Comparison of ENCODE assay signal across 8 mouse cellular contexts in genomic region chr4:155773335-155774078, GRCm38 (mm10). TPM values are rescaled to one million over a fixed set of nuclear protein-coding genes. Genes with fewer than 3 reads are reported as not detected.
DNase-seq lines count a peak whose midpoint lies in the region; ATAC-seq lines count a peak whose summit lies in the region.

No protein-coding gene starts in this region.

- DNase-seq in heart, postnatal 36 days: no peak
- no peak for DNase-seq in embryonic facial prominence, embryonic 11.5 days (ENCODE audit: low spot score)
- DNase-seq in midbrain, embryonic 11.5 days (ENCODE audit: low spot score, missing footprints): no peak
- DNase-seq in layer of hippocampus, postnatal 36 days: no peak
- DNase-seq in spleen, postnatal 36 days (ENCODE audit: low spot score in 2 of 2): no peak

- H3K27ac ChIP-seq in heart, embryonic 14.5 days (replicated peaks in 1 of 2; ENCODE audit: control insufficient read depth in 1 of 2, insufficient read depth in 1 of 2, low read depth in 2 of 2, low read length in 2 of 2): no peak overlapping the region
- no peak overlapping the region for H3K27ac ChIP-seq in embryonic facial prominence, embryonic 11.5 days (replicated peaks; ENCODE audit: low read depth, low read length)
- H3K27ac ChIP-seq in hindbrain, embryonic 15.5 days (replicated peaks): peak overlapping the region; percentile 75; the same call in 1 of the 2 replicates
- no peak overlapping the region for H3K27ac ChIP-seq in midbrain, embryonic 11.5 days (ENCODE audit: low read depth, low read length)

- intact Hi-C loops in heart, postnatal 36 days (cut with DNase I): no loop called here

- H3K27me3 ChIP-seq in heart, embryonic 14.5 days (ENCODE audit: control insufficient read depth, insufficient read depth, low read length): peaks cover 35% of the 10 kb centered on the region
- H3K27me3 ChIP-seq in embryonic facial prominence, embryonic 11.5 days (ENCODE audit: control insufficient read depth, insufficient read depth, low read length): no peaks in the 10 kb centered on the region; the same call in 1 of the 2 replicates
- H3K27me3 ChIP-seq in hindbrain, embryonic 15.5 days: peaks cover 12% of the 10 kb centered on the region
- H3K27me3 ChIP-seq in midbrain, embryonic 11.5 days (ENCODE audit: control insufficient read depth, insufficient read depth, low read length): peaks cover 21% of the 10 kb centered on the region

- peak overlapping the region in 1 of 2 experiments; percentile 45; a peak in 2 of 4 replicates for H3K4me3 ChIP-seq in heart, embryonic 14.5 days (ENCODE audit: control insufficient read depth in 1 of 2, insufficient read depth in 1 of 2, low read depth in 1 of 2, low read length in 2 of 2)
- peak overlapping the region; percentile 32; the same call in 1 of the 2 replicates for H3K4me3 ChIP-seq in embryonic facial prominence, embryonic 11.5 days (ENCODE audit: low read depth, low read length)
- H3K4me3 ChIP-seq in hindbrain, embryonic 15.5 days: peak overlapping the region; percentile 39
- peak overlapping the region; percentile 33; the same call in 1 of the 2 replicates for H3K4me3 ChIP-seq in midbrain, embryonic 11.5 days (ENCODE audit: low read depth, low read length)

- H3K4me2 ChIP-seq in heart, embryonic 14.5 days (ENCODE audit: low read length): peak overlapping the region; percentile 78
- H3K4me2 ChIP-seq in embryonic facial prominence, embryonic 11.5 days (ENCODE audit: low read depth, low read length): peak overlapping the region; percentile 55
- H3K4me2 ChIP-seq in hindbrain, embryonic 15.5 days: peak overlapping the region; percentile 65
- peak overlapping the region; percentile 51 for H3K4me2 ChIP-seq in midbrain, embryonic 11.5 days

- H3K36me3 ChIP-seq in heart, embryonic 14.5 days (ENCODE audit: control insufficient read depth, insufficient read depth, low read length): no peaks in the 10 kb centered on the region
- H3K36me3 ChIP-seq in embryonic facial prominence, embryonic 11.5 days (replicated peaks; ENCODE audit: control insufficient read depth, insufficient read depth, low read depth, low read length): no peaks in the 10 kb centered on the region
- H3K36me3 ChIP-seq in hindbrain, embryonic 15.5 days: no peaks in the 10 kb centered on the region
- H3K36me3 ChIP-seq in midbrain, embryonic 11.5 days (ENCODE audit: control insufficient read depth, insufficient read depth, low read length): no peaks in the 10 kb centered on the region

- WGBS in heart, embryonic 14.5 days: 29% methylated on average over 5 of the region's 5 CpGs
- whole genome bisulfite sequencing in embryonic facial prominence, embryonic 11.5 days: 33% methylated on average over 5 of the region's 5 CpGs
- 40% methylated on average over 5 of the region's 5 CpGs for WGBS in hindbrain, embryonic 15.5 days
- 37% methylated on average over 5 of the region's 5 CpGs for WGBS in midbrain, embryonic 11.5 days

- H3K9me3 ChIP-seq in heart, embryonic 14.5 days (ENCODE audit: control insufficient read depth, low read length): no peaks in the 10 kb centered on the region
- no peaks in the 10 kb centered on the region for H3K9me3 ChIP-seq in embryonic facial prominence, embryonic 11.5 days (replicated peaks; ENCODE audit: control insufficient read depth, low read length)
- H3K9me3 ChIP-seq in hindbrain, embryonic 15.5 days: no peaks in the 10 kb centered on the region
- no peaks in the 10 kb centered on the region for H3K9me3 ChIP-seq in midbrain, embryonic 11.5 days (ENCODE audit: control insufficient read depth, low read length)

- no peak for ATAC-seq in heart, embryonic 14.5 days (ENCODE audit: insufficient number of reproducible peaks, insufficient read depth, low FRiP score, low read depth)
- no peak for ATAC-seq in embryonic facial prominence, embryonic 11.5 days (replicated peaks; ENCODE audit: insufficient number of reproducible peaks, low FRiP score, low TSS enrichment, low read depth)
- ATAC-seq in hindbrain, embryonic 15.5 days (ENCODE audit: low FRiP score, low read depth): no peak
- ATAC-seq in midbrain, embryonic 11.5 days (ENCODE audit: low FRiP score): no peak
- ATAC-seq in inflammation-experienced regulatory T-cells, adult 6 months: no peak

- H3K4me1 ChIP-seq in heart, embryonic 14.5 days (ENCODE audit: control insufficient read depth in 2 of 2, insufficient read depth in 2 of 2, low read length in 2 of 2): peaks cover 27 to 46% of the 10 kb centered on the region in 2 experiments
- H3K4me1 ChIP-seq in embryonic facial prominence, embryonic 11.5 days (ENCODE audit: control insufficient read depth, insufficient read depth, low read length): peaks cover 2% of the 10 kb centered on the region
- H3K4me1 ChIP-seq in hindbrain, embryonic 15.5 days (replicated peaks): peaks cover 42% of the 10 kb centered on the region
- H3K4me1 ChIP-seq in midbrain, embryonic 11.5 days (ENCODE audit: control insufficient read depth, insufficient read depth, low read length): peaks cover 12% of the 10 kb centered on the region

- H3K9ac ChIP-seq in heart, embryonic 14.5 days (ENCODE audit: low read length): peak overlapping the region; percentile 59; the same call in 1 of the 2 replicates
- no peak overlapping the region; the same call in 1 of the 2 replicates for H3K9ac ChIP-seq in embryonic facial prominence, embryonic 11.5 days (replicated peaks; ENCODE audit: low read length)
- H3K9ac ChIP-seq in hindbrain, embryonic 15.5 days: peak overlapping the region; percentile 34; the same call in 1 of the 2 replicates
- H3K9ac ChIP-seq in midbrain, embryonic 11.5 days (ENCODE audit: low read length): no peak overlapping the region

RNA-seq across cellular contexts. Expression of gene Vwa1, which starts 1.0 kb away (rescaled TPM):
- polyA plus RNA-seq in heart, embryonic 14.5 days (2014; fragmentation: Nextera tagmentation; extraction: Ambion mirVana): 4.5 and 4.9 TPM in 2 replicates
- total RNA-seq in heart, postnatal 36 days (2021): 1 to 10 TPM; 6.6 to 7.9 TPM
- polyA plus RNA-seq in embryonic facial prominence, embryonic 11.5 days (2014; fragmentation: Nextera tagmentation; extraction: Ambion mirVana): 4.7 and 5.9 TPM in 2 replicates
- 32.2 and 33.7 TPM in 2 replicates for polyA plus RNA-seq in hindbrain, embryonic 15.5 days (2015; fragmentation: Nextera tagmentation; extraction: Ambion mirVana)
- polyA plus RNA-seq in midbrain, embryonic 11.5 days (2014; fragmentation: Nextera tagmentation; extraction: Ambion mirVana): 9.1 and 9.9 TPM in 2 replicates
- under 1 TPM in 1 of 3 experiments, not detected in 2; 0.09 TPM for polyA plus RNA-seq in inflammation-experienced regulatory T-cells, adult 6 months (2017; shearing (Covaris generic))
- total RNA-seq in layer of hippocampus, postnatal 36 days (2021): 10 to 100 TPM; 10.5 to 11.3 TPM

RNA-seq across cellular contexts. Expression of gene Tmem88b, which starts 12.2 kb away (rescaled TPM):
- polyA plus RNA-seq in heart, embryonic 14.5 days (2014; fragmentation: Nextera tagmentation; extraction: Ambion mirVana): 2.4 and 2.5 TPM in 2 replicates
- total RNA-seq in heart, postnatal 36 days (2021): 1 to 10 TPM in 1 of 2 experiments, under 1 TPM in 1; 0.64 to 1.3 TPM
- 0.18 and 0.26 TPM in 2 replicates for polyA plus RNA-seq in embryonic facial prominence, embryonic 11.5 days (2014; fragmentation: Nextera tagmentation; extraction: Ambion mirVana)
- 0.98 and 1.2 TPM in 2 replicates for polyA plus RNA-seq in hindbrain, embryonic 15.5 days (2015; fragmentation: Nextera tagmentation; extraction: Ambion mirVana)
- 0.14 and 0.21 TPM in 2 replicates for polyA plus RNA-seq in midbrain, embryonic 11.5 days (2014; fragmentation: Nextera tagmentation; extraction: Ambion mirVana)
- polyA plus RNA-seq in inflammation-experienced regulatory T-cells, adult 6 months (2017; shearing (Covaris generic)): not detected
- total RNA-seq in layer of hippocampus, postnatal 36 days (2021): 10 to 100 TPM; 29.6 to 31.8 TPM

RNA-seq across cellular contexts. Expression of gene Atad3a, which starts 12.6 kb away (rescaled TPM):
- 89.0 and 95.2 TPM in 2 replicates for polyA plus RNA-seq in heart, embryonic 14.5 days (2014; fragmentation: Nextera tagmentation; extraction: Ambion mirVana)
- 10 to 100 TPM; 45.1 to 45.9 TPM for total RNA-seq in heart, postnatal 36 days (2021)
- polyA plus RNA-seq in embryonic facial prominence, embryonic 11.5 days (2014; fragmentation: Nextera tagmentation; extraction: Ambion mirVana): 79.0 and 87.2 TPM in 2 replicates
- 92.0 and 99.4 TPM in 2 replicates for polyA plus RNA-seq in hindbrain, embryonic 15.5 days (2015; fragmentation: Nextera tagmentation; extraction: Ambion mirVana)
- 84.5 and 84.6 TPM in 2 replicates for polyA plus RNA-seq in midbrain, embryonic 11.5 days (2014; fragmentation: Nextera tagmentation; extraction: Ambion mirVana)
- 10 to 100 TPM in 2 of 3 experiments, 1 to 10 TPM in 1; 9.8 to 27.2 (median 21.7) TPM for polyA plus RNA-seq in inflammation-experienced regulatory T-cells, adult 6 months (2017; shearing (Covaris generic))
- 10 to 100 TPM; 51.8 to 54.0 TPM for total RNA-seq in layer of hippocampus, postnatal 36 days (2021)

RNA-seq across cellular contexts. Expression of gene Ankrd65, which starts 16.7 kb away (rescaled TPM):
- not detected in 2 replicates for polyA plus RNA-seq in heart, embryonic 14.5 days (2014; fragmentation: Nextera tagmentation; extraction: Ambion mirVana)
- not detected for total RNA-seq in heart, postnatal 36 days (2021)
- not detected in 2 replicates for polyA plus RNA-seq in embryonic facial prominence, embryonic 11.5 days (2014; fragmentation: Nextera tagmentation; extraction: Ambion mirVana)
- not detected in 2 replicates for polyA plus RNA-seq in hindbrain, embryonic 15.5 days (2015; fragmentation: Nextera tagmentation; extraction: Ambion mirVana)
- not detected in 2 replicates for polyA plus RNA-seq in midbrain, embryonic 11.5 days (2014; fragmentation: Nextera tagmentation; extraction: Ambion mirVana)
- not detected for polyA plus RNA-seq in inflammation-experienced regulatory T-cells, adult 6 months (2017; shearing (Covaris generic))
- total RNA-seq in layer of hippocampus, postnatal 36 days (2021): not detected

RNA-seq across cellular contexts. Expression of gene Mrpl20, which starts 29.2 kb away (rescaled TPM):
- polyA plus RNA-seq in heart, embryonic 14.5 days (2014; fragmentation: Nextera tagmentation; extraction: Ambion mirVana): 146 and 160 TPM in 2 replicates
- 10 to 100 TPM; 77.8 to 81.1 TPM for total RNA-seq in heart, postnatal 36 days (2021)
- 250 and 256 TPM in 2 replicates for polyA plus RNA-seq in embryonic facial prominence, embryonic 11.5 days (2014; fragmentation: Nextera tagmentation; extraction: Ambion mirVana)
- 248 and 265 TPM in 2 replicates for polyA plus RNA-seq in hindbrain, embryonic 15.5 days (2015; fragmentation: Nextera tagmentation; extraction: Ambion mirVana)
- 225 and 243 TPM in 2 replicates for polyA plus RNA-seq in midbrain, embryonic 11.5 days (2014; fragmentation: Nextera tagmentation; extraction: Ambion mirVana)
- polyA plus RNA-seq in inflammation-experienced regulatory T-cells, adult 6 months (2017; shearing (Covaris generic)): 100 to 1,000 TPM; 105 to 200 (median 117) TPM
- total RNA-seq in layer of hippocampus, postnatal 36 days (2021): 10 to 100 TPM; 83.0 to 87.4 TPM

Comparison
In these comparisons a context has a peak if more than half of its experiments do, and no peak if none do; other contexts are left out.
1. H3K9ac ChIP-seq: peak in heart, embryonic 14.5 days (single experiment) and hindbrain, embryonic 15.5 days (single experiment); none in embryonic facial prominence, embryonic 11.5 days (single experiment) and midbrain, embryonic 11.5 days (single experiment).
2. Peak in every context shown above with its lines, with median percentiles within 50 percentile points of each other: H3K4me2 ChIP-seq.